Mouse (Mus musculus) lung, adult 2 months (tissue): Measurements from ENCODE around the gene Eif2s2. TPM values are rescaled to one million over a fixed set of nuclear protein-coding genes. Genes with fewer than 3 reads are reported as not detected.
"Not testable (repeated sequence)": the region's sequence is repeated elsewhere in the genome, so short reads cannot be mapped to it uniquely, and the experiment has no call there.

Experiments used
- DNase-seq: peaks from one replicate; pipeline ENCODE4 v3.0.0; 2022
- H3K4me1 ChIP-seq: fragments of 200-500 bp; 2 replicates; pipeline ENCODE4 v1.6.1; 2011; ENCODE audit warnings: low read length; ENCODE audit not compliant: control insufficient read depth, insufficient read depth
- H3K4me3 ChIP-seq: fragments of 200-500 bp; replicated peaks from 2 replicates; pipeline ENCODE3; 2011; ENCODE audit warnings: low read depth, mild to moderate bottlenecking, control low read depth, low read length; ENCODE audit errors: extremely low read depth
- CTCF ChIP-seq: fragments of 200-500 bp; IDR thresholded peaks from 2 replicates; pipeline ENCODE4 v1.5.1; 2011; ENCODE audit warnings: mild to moderate bottlenecking, low read length, control low read depth; ENCODE audit not compliant: insufficient read depth
- POLR2A ChIP-seq: fragments of 200-500 bp; IDR thresholded peaks from 2 replicates; pipeline ENCODE4 v1.6.1; 2011; ENCODE audit warnings: low read depth, mild to moderate bottlenecking, control low read depth, low read length, borderline replicate concordance; ENCODE audit errors: extremely low read depth
- WGBS: fragments of 180-500 bp; shearing (Covaris S2); methylation state at CpG from one replicate; pipeline ENCODE4 v1.1.7; 2018; 5-methylcytosine and 5-hydroxymethylcytosine counted together
- polyA plus RNA-seq: library from polyadenylated mRNA; depleted of rRNA; stranded (reverse); fragments of >200 nt; gene quantifications from 2 replicates; pipeline ENCODE4 v1.2.3, GENCODE M21; 2012; rRNA removed

Gene Eif2s2
- polyA plus RNA-seq, result 4.8 and 9.0 TPM in 2 replicates

DNA sequence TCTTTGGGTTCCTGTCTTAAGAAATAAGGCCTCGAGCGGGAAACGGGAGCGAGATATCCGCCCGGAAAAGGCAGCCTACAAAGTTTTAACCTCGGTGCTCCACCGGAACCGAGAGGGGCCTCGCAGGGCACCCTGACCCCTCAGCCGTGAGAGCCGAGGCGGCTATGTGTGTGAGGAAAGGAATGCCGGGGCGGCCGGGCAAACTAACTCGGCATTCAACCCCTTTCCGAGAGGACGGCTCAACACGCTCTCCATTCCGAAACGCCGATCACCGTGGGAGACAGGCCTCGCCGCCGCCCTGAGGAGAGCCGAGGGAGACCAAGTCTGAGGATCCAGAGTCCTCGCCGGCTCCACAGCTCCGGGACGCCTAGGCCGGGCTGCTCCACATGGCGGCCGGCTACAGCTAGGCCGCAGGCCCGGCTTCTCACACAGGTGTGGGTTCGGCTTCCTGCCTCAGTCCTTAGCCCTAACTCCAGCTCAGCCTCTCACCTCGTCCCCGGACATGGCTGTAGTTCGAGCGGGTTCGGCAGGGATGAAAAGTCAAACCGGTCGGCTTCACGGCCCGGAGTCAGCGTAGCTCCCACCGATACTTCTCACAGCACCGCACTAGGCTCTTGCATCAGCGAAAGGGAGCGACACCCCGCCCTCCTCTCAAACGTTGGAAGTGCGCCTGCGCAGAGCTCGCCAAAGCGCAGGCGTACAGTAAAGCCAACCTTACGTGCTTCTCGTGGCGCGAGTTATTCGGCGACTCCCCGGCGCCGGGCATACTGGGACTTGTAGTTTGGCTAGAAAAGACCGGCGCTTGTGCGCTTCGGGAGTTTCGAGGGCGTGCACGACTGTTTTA is at the start of gene Eif2s2:
Gene Eif2s2 (minus strand): TSS at position 735 of the 844 bp plus-strand sequence.
- under 1% methylated on average over 75 of the region's 75 CpGs for WGBS
- peak; percentile 92 for DNase-seq
- peak; percentile 64; the same call in 1 of the 2 replicates for TF ChIP-seq POLR2A
- TF ChIP-seq CTCF, result no peak
- Histone ChIP-seq H3K4me1 (peaks cover 3% of the 10 kb centered on the region), H3K4me3 (peak within 1 kb of the TSS; percentile 85)

DNA sequence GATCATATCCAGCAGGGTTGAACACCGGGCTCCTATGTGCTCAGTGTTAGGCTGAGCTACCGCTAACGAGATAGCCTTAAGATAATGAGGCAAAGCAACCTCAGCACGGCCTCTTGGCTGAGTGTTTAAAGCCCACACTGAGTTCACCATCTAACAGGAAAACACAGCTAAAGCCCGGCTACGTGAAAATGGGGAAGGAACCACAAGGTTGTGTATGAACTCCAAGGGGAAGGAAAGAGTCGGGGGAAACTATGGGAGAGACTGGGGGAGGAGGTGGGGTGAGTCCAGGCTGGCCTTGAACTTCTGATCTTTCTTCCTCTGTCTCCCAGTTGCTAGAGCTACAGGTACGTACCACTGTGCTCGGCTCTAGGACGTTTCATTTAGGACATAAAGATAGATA is 49.2 kb upstream of the Eif2s2 start:
- 66% methylated on average over 10 of the region's 10 CpGs for WGBS
- no peak for DNase-seq
- TF ChIP-seq CTCF, result no peak
- TF ChIP-seq POLR2A, result no peak
- Histone ChIP-seq H3K4me1 (no peaks in the 10 kb centered on the region; the same call in 1 of the 2 replicates), H3K4me3 (no peak overlapping the region)

DNA sequence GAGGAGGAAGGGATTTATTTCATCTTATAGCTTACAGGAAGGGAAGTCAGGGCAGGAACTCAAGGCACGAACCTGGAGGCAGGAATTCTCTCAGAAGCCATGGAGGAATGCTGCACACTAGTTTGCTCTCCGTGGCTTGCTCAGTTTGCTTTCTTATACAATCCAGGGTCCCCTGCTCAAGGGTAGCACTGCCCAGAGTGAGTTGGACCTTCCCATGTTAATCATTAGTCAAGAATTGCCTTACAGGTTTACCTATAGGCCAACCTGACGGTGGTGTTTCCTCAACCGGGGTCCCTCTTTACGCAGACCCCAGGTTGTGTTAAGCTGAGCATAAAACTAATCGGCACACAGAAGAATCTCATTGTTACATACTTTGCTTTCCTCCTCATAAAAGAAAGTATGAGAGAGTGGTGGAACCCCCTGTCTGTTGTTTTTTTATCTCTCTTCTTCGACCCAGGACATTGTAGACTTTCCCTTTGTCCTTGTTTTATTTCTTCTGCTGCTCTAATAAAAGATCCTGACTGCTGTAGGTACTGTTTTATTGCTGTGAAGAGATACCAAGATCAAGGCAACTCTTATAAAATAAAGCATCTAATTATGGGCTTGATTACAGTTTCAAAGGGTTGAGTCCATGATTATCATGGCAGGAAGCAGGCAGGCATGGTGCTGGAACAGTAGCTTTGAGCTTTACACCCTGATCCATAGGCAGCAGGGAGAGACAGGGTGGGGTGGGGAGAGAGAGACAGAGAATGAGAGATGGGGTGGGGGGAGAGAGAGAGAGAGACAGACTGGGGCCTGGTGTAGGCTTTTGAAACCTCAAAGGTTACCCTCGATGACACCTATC is 45.0 kb upstream of the Eif2s2 start:
- 76% methylated on average over 8 of the region's 8 CpGs for WGBS
- DNase-seq, result no peak
- TF ChIP-seq CTCF, result no peak
- TF ChIP-seq POLR2A, result no peak
- Histone ChIP-seq H3K4me3 (no peak overlapping the region), H3K4me1 (no peaks in the 10 kb centered on the region; the same call in 1 of the 2 replicates)

DNA sequence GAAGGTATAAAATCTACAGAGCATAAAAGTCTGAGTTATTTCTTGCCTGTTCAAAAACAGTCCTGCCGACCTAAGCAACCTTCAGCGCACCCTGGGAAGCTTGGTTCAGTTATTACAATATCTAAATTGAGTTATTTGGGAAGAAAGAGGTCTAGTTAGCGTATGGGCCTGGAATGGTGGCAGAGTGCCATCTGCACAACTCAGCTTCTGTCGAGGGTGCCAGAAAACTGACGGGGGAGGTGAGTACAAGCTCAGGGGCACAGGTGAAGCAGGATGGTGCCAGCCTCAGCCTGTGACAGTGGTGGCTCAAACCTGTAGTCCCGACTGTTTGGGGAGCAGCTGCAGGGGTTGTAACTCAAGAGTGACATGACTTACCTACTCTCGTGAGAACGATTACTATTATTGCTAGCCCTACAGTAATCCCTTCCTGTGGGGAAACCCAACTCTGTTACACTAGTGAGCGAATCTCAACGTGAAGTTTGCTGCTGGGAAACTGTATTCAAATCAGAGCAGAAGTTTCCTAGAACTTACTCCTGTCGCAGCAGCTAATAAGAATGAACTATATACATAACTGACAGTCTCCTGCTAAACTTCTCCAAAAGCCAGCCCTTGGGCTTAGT is 43.9 kb upstream of the Eif2s2 start:
- TF ChIP-seq POLR2A (no peak), CTCF (no peak)
- H3K4me1 ChIP-seq, result no peaks in the 10 kb centered on the region; the same call in 1 of the 2 replicates
- no peak for DNase-seq
- H3K4me3 ChIP-seq, result no peak overlapping the region
- 70% methylated on average over 11 of the region's 11 CpGs for WGBS

DNA sequence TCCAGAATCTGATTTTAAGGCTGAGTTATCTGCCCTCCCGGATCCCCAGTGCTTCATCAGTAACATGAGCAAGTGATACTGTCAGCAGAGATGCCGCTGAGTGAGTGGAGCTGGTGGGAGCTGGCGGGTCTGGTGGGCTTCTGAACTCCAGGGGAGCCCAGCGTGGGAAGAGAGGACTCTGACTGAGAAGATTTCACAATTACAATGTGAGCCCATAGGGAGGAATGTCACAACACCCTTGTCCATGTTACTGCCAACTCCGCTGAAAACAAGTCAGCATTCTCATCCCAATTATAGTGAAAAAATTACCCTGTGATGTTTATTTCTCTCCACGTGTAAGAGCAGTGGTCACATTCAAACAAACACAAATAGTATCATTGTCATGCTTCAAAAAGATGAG is 43.4 kb upstream of the Eif2s2 start:
- no peak for TF ChIP-seq CTCF
- TF ChIP-seq POLR2A, result no peak
- no peaks in the 10 kb centered on the region for H3K4me1 ChIP-seq
- 62% methylated on average over 6 of the region's 6 CpGs for WGBS
- DNase-seq, result no peak
- no peak overlapping the region for H3K4me3 ChIP-seq

DNA sequence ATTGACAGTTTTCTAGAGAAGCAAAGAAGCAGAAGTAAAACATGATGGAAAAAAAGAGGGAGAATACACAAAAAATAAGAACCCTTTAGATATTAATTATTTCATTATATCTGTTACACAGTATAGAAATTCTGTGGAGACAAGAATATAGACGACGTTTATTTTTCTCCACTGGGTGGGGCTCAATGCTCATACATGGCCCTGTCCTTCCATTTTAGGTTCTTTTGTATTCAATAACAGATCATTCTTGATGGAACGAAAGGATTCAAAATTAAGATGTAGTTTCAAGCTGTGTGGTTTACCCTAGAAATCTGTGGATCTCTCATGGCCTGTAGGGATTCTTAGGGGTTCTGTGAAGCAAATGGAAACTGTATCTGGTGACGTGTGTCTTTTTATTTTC is 41.1 kb upstream of the Eif2s2 start:
- H3K4me3 ChIP-seq, result no peak overlapping the region
- no peak for TF ChIP-seq POLR2A
- DNase-seq, result no peak

DNA sequence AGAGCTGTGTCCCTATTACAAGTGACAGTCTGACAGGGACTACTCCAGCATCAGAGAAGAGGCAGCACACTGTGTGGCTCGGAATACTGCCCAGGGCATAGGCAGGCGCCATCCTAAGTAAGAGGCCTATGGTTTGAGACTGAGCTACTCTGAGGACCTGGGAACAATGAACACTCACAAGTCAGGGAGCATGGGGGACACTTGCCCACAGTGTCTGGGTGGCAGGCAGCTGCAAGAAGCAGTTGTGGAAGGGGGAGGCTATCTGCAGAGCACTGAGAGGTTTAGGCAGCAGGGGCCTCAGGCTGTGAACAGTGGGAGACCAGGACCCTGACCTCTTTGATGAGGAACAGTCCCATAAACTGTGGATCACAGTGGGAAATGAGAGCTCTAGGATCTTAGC is 35.6 kb upstream of the Eif2s2 start:
- DNase-seq, result no peak
- Histone ChIP-seq H3K4me3 (no peak overlapping the region), H3K4me1 (no peaks in the 10 kb centered on the region)
- TF ChIP-seq POLR2A (no peak), CTCF (no peak)
- 74% methylated on average over 2 of the region's 2 CpGs for WGBS

More for the DNA sequence above, 41.1 kb upstream of the Eif2s2 start:
- no peaks in the 10 kb centered on the region for H3K4me1 ChIP-seq
- WGBS, result 54% methylated on average over 4 of the region's 4 CpGs

DNA sequence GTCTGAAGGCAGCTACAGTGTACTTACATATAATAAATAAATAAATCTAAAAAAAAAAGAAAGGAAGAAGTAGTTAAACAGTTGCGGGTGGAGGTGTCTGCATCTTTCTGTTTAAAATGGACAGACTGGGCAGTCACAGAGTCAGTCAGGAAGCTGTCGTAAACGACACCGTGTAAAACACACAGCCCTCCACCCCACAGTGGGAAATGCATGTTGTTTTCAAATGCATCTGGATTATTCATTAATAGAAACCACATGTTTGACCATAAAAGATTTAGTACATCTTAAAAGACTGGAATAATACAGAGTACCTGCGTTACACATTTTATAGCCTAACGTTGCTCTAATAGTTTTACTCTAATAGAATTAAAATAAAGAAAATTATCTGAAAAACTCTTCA is 34.1 kb upstream of the Eif2s2 start:
- no peak overlapping the region for H3K4me3 ChIP-seq
- 69% methylated on average over 6 of the region's 6 CpGs for WGBS
- DNase-seq, result no peak
- no peaks in the 10 kb centered on the region for H3K4me1 ChIP-seq
- no peak for TF ChIP-seq POLR2A

DNA sequence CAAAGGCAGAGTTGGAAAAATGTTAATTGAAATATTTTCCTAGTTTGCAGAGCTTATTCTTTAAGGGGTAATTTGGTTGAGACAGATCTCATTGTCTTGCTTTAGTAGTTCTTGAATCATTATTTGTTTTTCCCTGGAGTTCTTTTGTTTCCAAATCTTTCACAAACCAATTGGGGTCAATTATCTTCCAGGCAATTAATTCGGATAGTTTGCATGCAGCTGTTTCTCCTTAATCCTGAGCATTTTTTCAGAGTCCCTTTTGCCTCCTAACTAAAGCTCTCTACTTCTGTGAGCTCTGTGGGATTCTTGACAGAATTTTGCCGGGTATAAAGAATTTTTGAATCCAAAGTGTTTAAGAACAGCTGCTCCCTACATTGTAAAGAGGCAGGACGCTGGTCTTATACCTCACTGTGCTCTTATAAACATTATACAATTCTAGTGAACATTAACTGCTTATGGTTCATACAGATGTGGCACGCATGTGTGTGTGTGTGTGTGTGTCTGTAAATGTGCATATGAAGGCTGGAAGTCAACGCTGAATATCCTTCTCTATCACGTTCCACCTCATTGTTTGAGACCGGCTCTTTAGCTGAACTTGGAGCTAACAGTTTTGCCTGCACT is 32.8 kb upstream of the Eif2s2 start:
- TF ChIP-seq CTCF (no peak), POLR2A (no peak)
- no peaks in the 10 kb centered on the region for H3K4me1 ChIP-seq
- no peak overlapping the region for H3K4me3 ChIP-seq
- 63% methylated on average over 7 of the region's 7 CpGs for WGBS
- no peak for DNase-seq

DNA sequence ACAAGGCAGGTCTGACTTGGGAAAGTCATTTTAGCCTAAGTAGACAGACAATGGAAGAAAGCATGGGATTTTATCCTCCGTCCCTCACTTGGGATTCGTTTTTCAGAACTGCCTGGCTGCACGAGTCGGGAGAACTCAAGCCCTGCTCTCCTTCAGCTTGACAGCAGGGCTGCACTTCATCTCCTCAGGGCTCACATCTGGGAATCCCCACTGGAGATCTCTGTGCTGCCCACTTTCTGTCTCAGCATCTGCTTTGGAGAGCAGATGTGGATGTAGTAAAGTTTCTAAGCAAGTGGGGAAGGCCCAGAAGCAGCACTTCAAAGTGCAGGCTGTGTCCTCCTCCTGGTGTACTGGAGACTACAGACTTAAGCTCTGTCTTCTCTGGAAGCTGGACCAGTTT is 29.4 kb upstream of the Eif2s2 start:
- not testable (repeated sequence) for H3K4me1 ChIP-seq, H3K4me3 ChIP-seq, DNase-seq
- WGBS, result no CpG with 5 or more reads among the region's 4 CpGs
